Mouse (Mus musculus): ENCODE measurements around the gene Arhgap15. TPM values are rescaled to one million over a fixed set of nuclear protein-coding genes. Genes with fewer than 3 reads are reported as not detected.

The Arhgap15 gene
- total and polyA plus RNA-seq, 3 experiments = 1.5 to 2.8 TPM; not detected in 1

GRCm38 (mm10) chr2:44352885-44353284, 604.3 kb downstream of the Arhgap15 start:
- Histone ChIP-seq H3K4me3 (ENCODE audit: control insufficient read depth in 1 of 2, insufficient read depth in 1 of 2, low read depth in 2 of 2, low read length in 2 of 2) (peak overlapping the region; percentile 29 to 30; a peak in 3 of 4 replicates), H3K9me3 (replicated peaks; ENCODE audit: insufficient read depth, low read length) (no peaks in the 10 kb centered on the region), H3K27me3 (ENCODE audit: control insufficient read depth in 1 of 2, insufficient read depth in 2 of 2, low read length in 2 of 2) (no peaks in the 10 kb centered on the region), H3K9ac (ENCODE audit: control insufficient read depth, low read depth, low read length, poor library complexity, severe bottlenecking) (peak overlapping the region; percentile 51), H3K4me1 (ENCODE audit: control insufficient read depth in 1 of 2, insufficient read depth in 2 of 2, low read length in 2 of 2) (peaks cover 6 to 9% of the 10 kb centered on the region in 2 experiments), H3K79me2 (ENCODE audit: control insufficient read depth, insufficient read depth, low read length, poor library complexity) (no peaks in the 10 kb centered on the region), H3K36me3 (ENCODE audit: control insufficient read depth in 1 of 2, insufficient read depth in 2 of 2, low read length in 2 of 2) (peaks cover 0 to 19% of the 10 kb centered on the region in 2 experiments; a peak in 2 of 4 replicates), H3K27ac (ENCODE audit: control insufficient read depth, low read depth, low read length) (peak overlapping the region; percentile 89)
- TF ChIP-seq UBTF (IDR thresholded peaks at IDR 0.05; ENCODE audit: borderline replicate concordance, insufficient read depth, low read depth, low read length) (no peak), SIN3A (IDR thresholded peaks at IDR 0.05; ENCODE audit: low read length) (peak; percentile 43; the same call in 1 of the 2 replicates), TAL1 (IDR thresholded peaks at IDR 0.05; ENCODE audit: low read length) (no peak), ETS1 (IDR thresholded peaks at IDR 0.05; ENCODE audit: low read depth, low read length) (peak; percentile 83), RCOR1 (IDR thresholded peaks at IDR 0.05; ENCODE audit: low read depth, low read length) (peak; percentile 58; the same call in 1 of the 2 replicates), MAX (IDR thresholded peaks at IDR 0.05; ENCODE audit: low read length) (peak; percentile 41; the same call in 1 of the 2 replicates), TBP (IDR thresholded peaks at IDR 0.05; ENCODE audit: low read depth, low read length) (0 out of 2 replicates have a peak, but pooled peaks have one; percentile 14), GATA1 (IDR thresholded peaks at IDR 0.05; ENCODE audit: low read depth, low read length) (peak; percentile 87), ZMIZ1 (IDR thresholded peaks at IDR 0.05; ENCODE audit: low read depth, low read length) (no peak), JUND (IDR thresholded peaks at IDR 0.05; ENCODE audit: low read depth, low read length) (0 out of 2 replicates have a peak, but pooled peaks have one; percentile 36), MYB (IDR thresholded peaks at IDR 0.05; ENCODE audit: low read depth, low read length) (peak; percentile 60), EP300 (IDR thresholded peaks at IDR 0.05; ENCODE audit: low read depth in 1 of 2, low read length in 2 of 2) (peak; percentile 84 to 91), SMC3 (IDR thresholded peaks at IDR 0.05; ENCODE audit: low read depth, low read length) (no peak), GABPA (IDR thresholded peaks at IDR 0.05; ENCODE audit: low read depth, low read length) (no peak), ELF1 (IDR thresholded peaks at IDR 0.05; ENCODE audit: low read depth, low read length) (0 out of 2 replicates have a peak, but pooled peaks have one; percentile 41), TCF12 (IDR thresholded peaks at IDR 0.05; ENCODE audit: low read depth, low read length) (peak; percentile 65)
- peak; percentile 83 for DNase-seq (ENCODE audit: low read depth, low spot score)

GRCm38 (mm10) chr2:44353594-44353993, 605.0 kb downstream of the Arhgap15 start:
- H3K4me3 ChIP-seq (ENCODE audit: control insufficient read depth in 1 of 2, insufficient read depth in 1 of 2, low read depth in 2 of 2, low read length in 2 of 2) = no peak overlapping the region
- peaks cover 6 to 9% of the 10 kb centered on the region in 2 experiments for H3K4me1 ChIP-seq (ENCODE audit: control insufficient read depth in 1 of 2, insufficient read depth in 2 of 2, low read length in 2 of 2)
- TF ChIP-seq EP300 (IDR thresholded peaks at IDR 0.05; ENCODE audit: low read depth in 1 of 2, low read length in 2 of 2) (0 out of 4 replicates have a peak, but pooled peaks of 1 of the 2 experiments have one; percentile 9), USF1 (IDR thresholded peaks at IDR 0.05; ENCODE audit: low read depth, low read length) (no peak)
- H3K27me3 ChIP-seq (ENCODE audit: control insufficient read depth in 1 of 2, insufficient read depth in 2 of 2, low read length in 2 of 2) = no peaks in the 10 kb centered on the region
- H3K9me3 ChIP-seq (replicated peaks; ENCODE audit: insufficient read depth, low read length) = no peaks in the 10 kb centered on the region
- H3K9ac ChIP-seq (ENCODE audit: control insufficient read depth, low read depth, low read length, poor library complexity, severe bottlenecking) = no peak overlapping the region; the same call in 1 of the 2 replicates
- no peaks in the 10 kb centered on the region for H3K79me2 ChIP-seq (ENCODE audit: control insufficient read depth, insufficient read depth, low read length, poor library complexity)
- peaks cover 0 to 19% of the 10 kb centered on the region in 2 experiments; a peak in 2 of 4 replicates for H3K36me3 ChIP-seq (ENCODE audit: control insufficient read depth in 1 of 2, insufficient read depth in 2 of 2, low read length in 2 of 2)
- DNase-seq (ENCODE audit: low read depth, low spot score) = no peak
- peak overlapping the region; percentile 89; the same call in 1 of the 2 replicates for H3K27ac ChIP-seq (ENCODE audit: control insufficient read depth, low read depth, low read length)
